In the genomic region with DNA sequence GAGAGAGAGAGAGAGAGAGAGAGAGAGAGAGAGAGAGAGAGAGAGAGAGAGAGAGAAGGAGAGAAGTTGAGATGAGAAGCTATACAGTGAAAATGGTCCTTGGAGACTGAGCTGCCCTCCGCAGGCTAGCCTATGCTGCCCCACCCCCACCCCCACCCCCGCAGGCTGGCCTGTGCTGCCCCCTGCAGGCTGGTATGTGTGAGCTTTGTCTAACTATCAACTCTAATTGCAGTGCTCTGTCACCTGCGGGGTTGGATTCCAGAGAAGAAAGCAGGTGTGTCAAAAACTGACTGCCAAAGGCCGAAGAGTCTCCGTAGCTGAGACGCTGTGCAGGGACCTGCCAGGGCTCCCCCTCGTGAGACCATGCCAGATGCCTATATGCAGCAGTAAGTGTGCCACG, we compare ENCODE assay signal across 18 mouse cellular contexts.
A peak's percentile ranks its signal among the peaks of the same experiment; 100 is the strongest.
DNase-seq lines count a peak whose midpoint lies in the region; TF ChIP-seq lines count a peak whose summit lies in the region.
"Had no signal": no experiment of that assay in that cellular context is flagged by ENCODE, and none has a peak within 500 bp of the region (broad histone marks: within the 10 kb centered on the region; RNA-seq: fewer than 3 reads in every experiment).

No protein-coding gene starts in this region.

- TF ChIP-seq CTCF in kidney, adult 2 months (conservative IDR thresholded peaks at IDR 0.05; ENCODE audit: insufficient read depth, insufficient read length, low read depth, low read length): 0 out of 2 replicates have a peak, but pooled peaks have one; percentile 3

- H3K9ac ChIP-seq in ES-E14 (ENCODE audit: insufficient read depth, low read depth, low read length, poor library complexity, severe bottlenecking): no peak overlapping the region
- H3K9ac ChIP-seq: forebrain, embryonic 13.5 days; hindbrain, embryonic 14.5 days; limb, embryonic 15.5 days; lung, embryonic 15.5 days had no signal

- no peaks in the 10 kb centered on the region for H3K4me1 ChIP-seq in kidney, adult 2 months (ENCODE audit: control insufficient read depth, insufficient read depth, low read length)
- no peaks in the 10 kb centered on the region for H3K4me1 ChIP-seq in ES-E14 (ENCODE audit: control insufficient read depth in 2 of 2, insufficient read depth in 2 of 2, low read length in 2 of 2, poor library complexity in 1 of 2)
- H3K4me1 ChIP-seq: forebrain, embryonic 13.5 days; heart, embryonic 10.5 days; limb, embryonic 15.5 days; lung, embryonic 15.5 days had no signal

- H3K27ac ChIP-seq in kidney, adult 2 months (ENCODE audit: insufficient read depth, low read depth, low read length): no peak overlapping the region
- H3K27ac ChIP-seq in ES-E14 (ENCODE audit: insufficient read depth, low read depth, low read length, poor library complexity, severe bottlenecking): no peak overlapping the region
- H3K27ac ChIP-seq: forebrain, embryonic 13.5 days; heart, embryonic 10.5 days; hindbrain, embryonic 14.5 days; limb, embryonic 15.5 days; lung, embryonic 15.5 days had no signal

- 52% methylated on average over 8 of the region's 8 CpGs for WGBS in kidney, adult 2 months

- in situ Hi-C loops in ES-E14 (cut with MboI; ENCODE audit: low sequenced_read_pairs in 2 of 2, unreplicated experiment in 2 of 2): no loop called here

- DNase-seq in kidney, adult 2 months: no peak
- DNase-seq in kidney, postnatal 25 days: no peak
- peak; percentile 14 for DNase-seq in thymus, postnatal 4 days
- DNase-seq in thymus, postnatal 14 days: no peak
- DNase-seq in ES-E14 (ENCODE audit: low read depth, low spot score): peak; percentile 40
- DNase-seq in cerebellum, adult 8-10 months: no peak
- DNase-seq in urinary bladder, postnatal 25 days (ENCODE audit: low spot score): no peak
- DNase-seq: cerebellum, adult 2 months; gastrocnemius, postnatal 36 days; heart, postnatal 36 days; kidney, postnatal 10 days; thymus, postnatal 25 days had no signal

- TF ChIP-seq POLR2A in kidney, adult 2 months (IDR thresholded peaks at IDR 0.05; ENCODE audit: low read depth, low read length): no peak

- no peaks in the 10 kb centered on the region for H3K36me3 ChIP-seq in kidney, adult 2 months (ENCODE audit: control insufficient read depth, insufficient read depth, low read length)
- no peaks in the 10 kb centered on the region for H3K36me3 ChIP-seq in ES-E14 (ENCODE audit: control insufficient read depth, insufficient read depth, low read length, poor library complexity, severe bottlenecking)
- H3K36me3 ChIP-seq: heart, embryonic 10.5 days; limb, embryonic 15.5 days; lung, embryonic 15.5 days had no signal

- no peaks in the 10 kb centered on the region for H3K9me3 ChIP-seq in ES-E14 (ENCODE audit: control insufficient read depth, insufficient read depth, low read depth, low read length)
- H3K9me3 ChIP-seq: forebrain, embryonic 13.5 days; heart, embryonic 10.5 days; limb, embryonic 15.5 days; lung, embryonic 15.5 days had no signal

- H3K27me3 ChIP-seq in kidney, adult 2 months (replicated peaks; ENCODE audit: control insufficient read depth, insufficient read depth, low read length): no peaks in the 10 kb centered on the region; the same call in 1 of the 2 replicates
- H3K27me3 ChIP-seq: forebrain, embryonic 13.5 days; limb, embryonic 15.5 days; lung, embryonic 15.5 days had no signal

- no peak overlapping the region for H3K4me3 ChIP-seq in kidney, adult 2 months (ENCODE audit: insufficient read depth, low read depth, low read length)
- no peak overlapping the region for H3K4me3 ChIP-seq in ES-E14 (ENCODE audit: insufficient read depth in 1 of 2, low read depth in 1 of 2, low read length in 2 of 2, poor library complexity in 1 of 2, severe bottlenecking in 1 of 2)
- H3K4me3 ChIP-seq: erythroblast, embryonic 14.5 days; forebrain, embryonic 13.5 days; heart, embryonic 10.5 days; limb, embryonic 15.5 days; lung, embryonic 15.5 days had no signal

TF ChIP-seq in ES-E14, 5 proteins besides CTCF, POLR2A, EP300 and RAD21:
- no peak for TF ChIP-seq CHD2 (IDR thresholded peaks at IDR 0.05; ENCODE audit: low read depth, low read length)
- no peak for TF ChIP-seq ZC3H11A (IDR thresholded peaks at IDR 0.05; ENCODE audit: borderline replicate concordance, low read depth, low read length)
- TF ChIP-seq ZNF384 (IDR thresholded peaks at IDR 0.05; ENCODE audit: low read depth, low read length): no peak
- TF ChIP-seq MAFK (IDR thresholded peaks at IDR 0.05; ENCODE audit: insufficient read depth, low read depth, low read length): no peak
- no peak for TF ChIP-seq HCFC1 (IDR thresholded peaks at IDR 0.05; ENCODE audit: borderline replicate concordance, insufficient read depth, low read length)

Comparison
In these comparisons a context has a peak if more than half of its experiments do, and no peak if none do; other contexts are left out.
1. DNase-seq: peak in thymus, postnatal 4 days (single experiment) and ES-E14 (single experiment); none in kidney, adult 2 months (single experiment), kidney, postnatal 25 days (0 of 2), thymus, postnatal 14 days (single experiment), cerebellum, adult 8-10 months (single experiment) and urinary bladder, postnatal 25 days (single experiment).